Mouse (Mus musculus): ENCODE measurements around the gene Erp27. TPM values are rescaled to one million over a fixed set of nuclear protein-coding genes. Genes with fewer than 3 reads are reported as not detected.

The Erp27 gene
- polyA plus RNA-seq, 1 experiment from 2014 or later: 0.15 TPM

DNA sequence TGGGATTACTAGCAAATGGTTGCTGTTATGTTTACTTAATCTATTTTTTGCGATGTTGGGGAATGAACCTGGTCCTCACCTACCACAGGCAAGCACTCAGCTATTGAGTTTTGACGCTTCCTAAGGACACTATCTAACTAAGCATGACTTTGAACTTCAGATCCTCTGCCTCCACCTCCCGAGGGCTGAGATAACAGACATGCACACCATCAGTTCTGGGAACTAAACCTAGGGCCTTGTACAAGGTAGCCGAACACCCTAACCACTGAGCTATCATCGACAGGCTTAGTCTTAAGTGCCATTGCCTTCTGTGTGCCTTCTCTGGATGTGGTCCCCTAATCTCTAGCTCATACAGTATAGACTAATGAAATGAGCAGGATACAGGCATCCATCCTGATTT is 56.6 kb downstream of the Erp27 start:
- Histone ChIP-seq H3K4me1 (ENCODE audit: control insufficient read depth, insufficient read depth, low read depth, low read length) (no peaks in the 10 kb centered on the region), H3K27ac (ENCODE audit: low read depth, low read length) (no peak overlapping the region), H3K36me3 (ENCODE audit: control insufficient read depth, insufficient read depth, low read length) (no peaks in the 10 kb centered on the region), H3K27me3 (replicated peaks; ENCODE audit: control insufficient read depth, insufficient read depth, low read length) (no peaks in the 10 kb centered on the region), H3K9me3 (ENCODE audit: control insufficient read depth, low read length) (no peaks in the 10 kb centered on the region), H3K9ac (ENCODE audit: low read depth, low read length) (no peak overlapping the region), H3K4me2 (ENCODE audit: low read length) (no peak overlapping the region), H3K4me3 (ENCODE audit: low read length) (no peak overlapping the region)
- 92% methylated on average over 5 of the region's 5 CpGs for WGBS
- no peak for ATAC-seq

DNA sequence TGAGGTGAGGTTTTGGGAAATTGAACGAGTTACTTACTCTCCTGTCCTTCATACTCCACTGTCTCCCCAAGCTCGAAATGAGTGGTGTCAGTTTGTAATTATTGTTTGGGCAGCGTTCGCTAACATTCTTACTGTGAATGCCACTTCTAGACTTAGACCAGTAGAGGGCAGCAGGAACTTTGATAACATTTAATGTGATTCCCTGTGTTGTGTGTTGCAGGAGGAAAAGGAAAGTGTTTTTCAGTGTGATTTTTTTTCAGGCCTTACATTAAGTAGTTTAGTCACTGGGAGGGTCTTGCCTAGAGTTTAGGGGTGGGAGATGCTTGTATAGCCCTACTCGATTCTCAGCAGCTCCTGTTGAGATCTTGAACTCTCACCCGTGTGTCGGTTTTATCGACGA is 61.0 kb downstream of the Erp27 start:
- ATAC-seq: peak; percentile 65
- H3K9ac ChIP-seq (ENCODE audit: low read depth, low read length): no peak overlapping the region
- H3K9me3 ChIP-seq (ENCODE audit: control insufficient read depth, low read length): no peaks in the 10 kb centered on the region
- no peak overlapping the region for H3K4me3 ChIP-seq (ENCODE audit: low read length)
- H3K4me1 ChIP-seq (ENCODE audit: control insufficient read depth, insufficient read depth, low read depth, low read length): no peaks in the 10 kb centered on the region
- no peak overlapping the region for H3K4me2 ChIP-seq (ENCODE audit: low read length)
- H3K27me3 ChIP-seq (replicated peaks; ENCODE audit: control insufficient read depth, insufficient read depth, low read length): no peaks in the 10 kb centered on the region
- no peaks in the 10 kb centered on the region for H3K36me3 ChIP-seq (ENCODE audit: control insufficient read depth, insufficient read depth, low read length)
- WGBS: 48% methylated on average over 9 of the region's 9 CpGs
- no peak overlapping the region for H3K27ac ChIP-seq (ENCODE audit: low read depth, low read length)

DNA sequence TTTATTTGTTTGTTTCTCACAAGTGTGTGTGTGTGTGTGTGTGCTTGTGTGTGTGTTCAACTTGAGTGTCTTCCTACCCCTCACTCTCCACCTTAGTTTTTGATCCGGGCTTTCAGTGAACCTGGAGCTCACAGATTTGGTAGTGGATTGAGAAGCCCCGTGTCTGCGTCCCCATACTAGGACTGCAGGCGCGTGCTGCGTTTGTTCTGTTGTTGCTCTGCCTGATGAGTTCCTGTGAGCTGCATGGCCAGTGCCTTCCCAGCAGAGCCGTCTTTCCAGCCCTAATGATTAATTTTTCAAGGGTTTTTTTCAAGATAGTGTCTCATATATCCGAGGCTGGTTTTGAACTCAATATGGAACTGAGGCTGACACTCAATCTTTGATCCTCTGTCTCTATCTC is 63.6 kb downstream of the Erp27 start:
- no peaks in the 10 kb centered on the region for H3K9me3 ChIP-seq (ENCODE audit: control insufficient read depth, low read length)
- 84% methylated on average over 8 of the region's 8 CpGs for WGBS
- no peak overlapping the region for H3K4me3 ChIP-seq (ENCODE audit: low read length)
- no peak overlapping the region for H3K4me2 ChIP-seq (ENCODE audit: low read length)
- no peak overlapping the region for H3K9ac ChIP-seq (ENCODE audit: low read depth, low read length)
- H3K27me3 ChIP-seq (replicated peaks; ENCODE audit: control insufficient read depth, insufficient read depth, low read length): no peaks in the 10 kb centered on the region
- no peaks in the 10 kb centered on the region for H3K4me1 ChIP-seq (ENCODE audit: control insufficient read depth, insufficient read depth, low read depth, low read length)
- H3K27ac ChIP-seq (ENCODE audit: low read depth, low read length): no peak overlapping the region
- no peak for ATAC-seq
- no peaks in the 10 kb centered on the region for H3K36me3 ChIP-seq (ENCODE audit: control insufficient read depth, insufficient read depth, low read length)

DNA sequence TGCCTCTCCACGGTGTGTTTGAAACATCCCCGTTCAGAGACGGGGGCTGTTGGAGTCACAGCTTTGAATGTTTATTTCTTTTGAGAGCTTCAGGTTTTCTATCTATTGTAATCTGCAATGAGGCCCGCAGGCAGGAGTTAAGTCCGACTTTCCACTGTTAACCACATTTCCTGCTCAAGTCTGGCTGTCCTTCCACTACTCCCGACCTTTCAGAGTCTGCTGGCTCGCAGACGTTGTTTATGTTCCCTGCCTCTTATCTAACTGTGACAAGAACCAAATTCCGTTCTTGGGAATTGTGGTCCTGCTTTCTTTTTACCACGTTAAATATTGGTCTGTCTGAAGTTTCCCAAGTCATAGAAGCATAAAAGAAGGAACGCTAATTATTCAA is 64.1 kb downstream of the Erp27 start:
- no peak for ATAC-seq
- H3K4me1 ChIP-seq (ENCODE audit: control insufficient read depth, insufficient read depth, low read depth, low read length): no peaks in the 10 kb centered on the region
- H3K9ac ChIP-seq (ENCODE audit: low read depth, low read length): no peak overlapping the region
- 70% methylated on average over 11 of the region's 11 CpGs for WGBS
- H3K27ac ChIP-seq (ENCODE audit: low read depth, low read length): no peak overlapping the region
- no peaks in the 10 kb centered on the region for H3K36me3 ChIP-seq (ENCODE audit: control insufficient read depth, insufficient read depth, low read length)
- no peaks in the 10 kb centered on the region for H3K9me3 ChIP-seq (ENCODE audit: control insufficient read depth, low read length)
- H3K4me3 ChIP-seq (ENCODE audit: low read length): no peak overlapping the region
- no peak overlapping the region for H3K4me2 ChIP-seq (ENCODE audit: low read length)
- H3K27me3 ChIP-seq (replicated peaks; ENCODE audit: control insufficient read depth, insufficient read depth, low read length): no peaks in the 10 kb centered on the region

Other genes with a start within 250 kb of the Erp27 start
- gene Gucy2c, start 140.4 kb downstream of the Erp27 start, polyA plus RNA-seq (2015; fragmentation: Nextera tagmentation; extraction: Ambion mirVana): 0.10 and 0.19 TPM in 2 replicates
- 0.35 and 0.54 TPM in 2 replicates for gene Hist4h4, start 117.8 kb downstream of the Erp27 start, polyA plus RNA-seq (2015; fragmentation: Nextera tagmentation; extraction: Ambion mirVana)
- 101 and 104 TPM in 2 replicates for gene H2afj, start 113.9 kb downstream of the Erp27 start, polyA plus RNA-seq (2015; fragmentation: Nextera tagmentation; extraction: Ambion mirVana)
- gene BC049715, start 94.6 kb downstream of the Erp27 start, polyA plus RNA-seq (2015; fragmentation: Nextera tagmentation; extraction: Ambion mirVana): 1.0 and 1.3 TPM in 2 replicates
- 65.6 and 78.1 TPM in 2 replicates for gene Wbp11, start 93.9 kb downstream of the Erp27 start, polyA plus RNA-seq (2015; fragmentation: Nextera tagmentation; extraction: Ambion mirVana)
- gene Smco3, start 86.7 kb downstream of the Erp27 start, polyA plus RNA-seq (2015; fragmentation: Nextera tagmentation; extraction: Ambion mirVana): 2.2 TPM in 2 replicates
- gene Art4, start 64.4 kb downstream of the Erp27 start, polyA plus RNA-seq (2015; fragmentation: Nextera tagmentation; extraction: Ambion mirVana): 0.16 and 0.23 TPM in 2 replicates
- 28.6 and 31.5 TPM in 2 replicates for gene Mgp, start 46.4 kb downstream of the Erp27 start, polyA plus RNA-seq (2015; fragmentation: Nextera tagmentation; extraction: Ambion mirVana)
- gene Pde6h, start 1.7 kb upstream of the Erp27 start, polyA plus RNA-seq (2015; fragmentation: Nextera tagmentation; extraction: Ambion mirVana): 0.05 and 0.09 TPM in 2 replicates
- 14.9 and 22.0 TPM in 2 replicates for gene Arhgdib, start 19.7 kb upstream of the Erp27 start, polyA plus RNA-seq (2015; fragmentation: Nextera tagmentation; extraction: Ambion mirVana)
- 7.9 and 9.0 TPM in 2 replicates for gene Rerg, start 248.3 kb upstream of the Erp27 start, polyA plus RNA-seq (2015; fragmentation: Nextera tagmentation; extraction: Ambion mirVana)